Mouse (Mus musculus) neural tube, embryonic 12.5 days (tissue): ENCODE measurements around the gene Gm7942. TPM values are rescaled to one million over a fixed set of nuclear protein-coding genes. Genes with fewer than 3 reads are reported as not detected.
"Not testable (repeated sequence)": the region's sequence is repeated elsewhere in the genome, so short reads cannot be mapped to it uniquely, and the experiment has no call there.

Source experiments
- ATAC-seq: fragments of 200-750 bp; cut with Nextera tagmentation; 2 replicates; pipeline ENCODE4 v1.8.0; 2017; ENCODE audit warnings: low read depth, mild to moderate bottlenecking, moderate TSS enrichment, moderate library complexity; ENCODE audit not compliant: low FRiP score
- H3K27ac ChIP-seq: fragments of 300-500 bp; sonication (generic); 2 replicates; pipeline ENCODE4 v1.5.1; 2016
- H3K27me3 ChIP-seq: fragments of 300-500 bp; sonication (generic); replicated peaks from 2 replicates; pipeline ENCODE4 v1.6.1; 2016; ENCODE audit warnings: mild to moderate bottlenecking
- H3K36me3 ChIP-seq: fragments of 300-500 bp; sonication (generic); 2 replicates; pipeline ENCODE4 v1.6.1; 2016; ENCODE audit warnings: mild to moderate bottlenecking
- H3K4me1 ChIP-seq: fragments of 300-500 bp; sonication (generic); 2 replicates; pipeline ENCODE4 v1.6.1; 2016
- H3K4me2 ChIP-seq: fragments of 300-500 bp; sonication (generic); replicated peaks from 2 replicates; pipeline ENCODE4 v1.6.1; 2016; ENCODE audit warnings: mild to moderate bottlenecking
- H3K4me3 ChIP-seq: fragments of 300-500 bp; sonication (generic); 2 replicates; pipeline ENCODE4 v1.5.1; 2016
- H3K9ac ChIP-seq: fragments of 300-500 bp; sonication (generic); 2 replicates; pipeline ENCODE4 v1.6.1; 2016; ENCODE audit warnings: mild to moderate bottlenecking
- H3K9me3 ChIP-seq: fragments of 300-500 bp; sonication (generic); 2 replicates; pipeline ENCODE4 v1.6.1; 2016; ENCODE audit warnings: mild to moderate bottlenecking
- WGBS: fragments of 180-500 bp; shearing (Covaris S2); methylation state at CpG from one replicate; pipeline ENCODE4 v1.1.7; 2016; 5-methylcytosine and 5-hydroxymethylcytosine counted together
- polyA plus RNA-seq: library from polyadenylated mRNA; unstranded; fragments of >200 nt; fragmentation: Nextera tagmentation; extraction: Ambion mirVana; gene quantifications from 2 replicates; pipeline ENCODE4 v1.2.1, GENCODE M21; 2016

Gene Gm7942
- polyA plus RNA-seq, result not detected in 2 replicates

DNA sequence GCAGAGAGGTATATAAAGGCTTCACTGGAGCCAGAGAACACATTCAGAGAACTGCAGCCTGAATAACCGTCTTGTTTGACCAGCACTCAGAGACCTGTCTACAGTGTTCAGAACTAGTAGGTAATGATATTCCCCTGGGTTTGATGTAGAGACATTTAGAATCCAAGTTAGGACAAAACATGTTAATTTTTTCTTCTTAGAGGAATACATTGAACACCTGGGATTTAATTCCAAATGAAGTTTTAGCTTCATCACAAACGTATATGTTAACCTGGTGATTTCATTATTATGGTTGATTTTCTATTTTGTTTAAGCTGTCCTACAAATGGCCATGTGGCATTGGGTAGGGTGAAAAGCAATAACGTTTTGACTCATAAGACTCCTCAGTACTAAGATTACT, at the start of gene Gm7942:
Gm7942 (plus strand) TSS at position 301 of the 400 bp plus-strand sequence.
- not testable (repeated sequence) for ATAC-seq, H3K9ac ChIP-seq, H3K9me3 ChIP-seq, H3K27ac ChIP-seq, H3K4me1 ChIP-seq, H3K36me3 ChIP-seq, H3K4me3 ChIP-seq, H3K27me3 ChIP-seq, H3K4me2 ChIP-seq
- no CpG with 5 or more reads among the region's 3 CpGs for WGBS

Other genes starting within 250 kb of the Gm7942 start
- not detected in 2 replicates for gene Gm3183, start 241.5 kb upstream of the Gm7942 start, polyA plus RNA-seq
- not detected in 2 replicates for gene Gm6367, start 118.3 kb upstream of the Gm7942 start, polyA plus RNA-seq
- not detected in 2 replicates for gene Gm16513, start 75.7 kb downstream of the Gm7942 start, polyA plus RNA-seq
- not detected in 2 replicates for gene Gm10424, start 165.8 kb downstream of the Gm7942 start, polyA plus RNA-seq
- not detected in 2 replicates for gene Gm3259, start 199.0 kb downstream of the Gm7942 start, polyA plus RNA-seq